Mouse (Mus musculus): ENCODE measurements around the gene Hist1h2ae. TPM values are rescaled to one million over a fixed set of nuclear protein-coding genes. Genes with fewer than 3 reads are reported as not detected.
"Not testable (repeated sequence)": the region's sequence is repeated elsewhere in the genome, so short reads cannot be mapped to it uniquely, and the experiment has no call there.

Hist1h2ae gene
- polyA plus RNA-seq (2012; rRNA removed): 0.56 and 1.7 TPM in 2 replicates

- DNase-seq (ENCODE audit: extremely low spot score in 1 of 2, low spot score in 1 of 2): peak; percentile 83 to 93
These were observed at the start of gene Hist1h2ae, which contains the start of gene Hist1h2bg for GRCm38 (mm10) chr13:23571022-23571503. Gene Hist1h2ae, minus strand, starts transcription at chr13:23571220. Gene Hist1h2bg, plus strand, starts transcription at chr13:23571396.

GRCm38 (mm10) chr13:23620056-23620732 lies 49.2 kb upstream of the Hist1h2ae start:
- DNase-seq (ENCODE audit: extremely low spot score in 1 of 2, low spot score in 1 of 2): no peak

GRCm38 (mm10) chr13:23611638-23612037 lies 40.6 kb upstream of the Hist1h2ae start:
- no peak for DNase-seq (ENCODE audit: extremely low spot score in 1 of 2, low spot score in 1 of 2)

- DNase-seq (ENCODE audit: extremely low spot score in 1 of 2, low spot score in 1 of 2): no peak
These were observed 39.4 kb upstream of the Hist1h2ae start for GRCm38 (mm10) chr13:23610393-23610792.

GRCm38 (mm10) chr13:23609844-23610243 lies 38.8 kb upstream of the Hist1h2ae start:
- DNase-seq (ENCODE audit: extremely low spot score in 1 of 2, low spot score in 1 of 2): no peak

- DNase-seq (ENCODE audit: extremely low spot score in 1 of 2, low spot score in 1 of 2): no peak
These were observed 38.2 kb upstream of the Hist1h2ae start for GRCm38 (mm10) chr13:23609209-23609608.

GRCm38 (mm10) chr13:23605052-23605451 lies 34.0 kb upstream of the Hist1h2ae start:
- DNase-seq (ENCODE audit: extremely low spot score in 1 of 2, low spot score in 1 of 2): no peak

GRCm38 (mm10) chr13:23604452-23604851 lies 33.4 kb upstream of the Hist1h2ae start:
- no peak for DNase-seq (ENCODE audit: extremely low spot score in 1 of 2, low spot score in 1 of 2)

GRCm38 (mm10) chr13:23603182-23603699 lies 32.2 kb upstream of the Hist1h2ae start:
- no peak for DNase-seq (ENCODE audit: extremely low spot score in 1 of 2, low spot score in 1 of 2)

GRCm38 (mm10) chr13:23597957-23598356 lies 26.9 kb upstream of the Hist1h2ae start:
- DNase-seq (ENCODE audit: extremely low spot score in 1 of 2, low spot score in 1 of 2): peak in 1 of 2 experiments; percentile 86

GRCm38 (mm10) chr13:23595622-23596372 lies 24.8 kb upstream of the Hist1h2ae start:
- no peak for DNase-seq (ENCODE audit: extremely low spot score in 1 of 2, low spot score in 1 of 2)

- DNase-seq (ENCODE audit: extremely low spot score in 1 of 2, low spot score in 1 of 2): no peak
These were observed 24.2 kb upstream of the Hist1h2ae start for GRCm38 (mm10) chr13:23595185-23595584.

- no peak for DNase-seq (ENCODE audit: extremely low spot score in 1 of 2, low spot score in 1 of 2)
These were observed 22.2 kb upstream of the Hist1h2ae start for GRCm38 (mm10) chr13:23593051-23593770.

GRCm38 (mm10) chr13:23592614-23593013 lies 21.6 kb upstream of the Hist1h2ae start:
- DNase-seq (ENCODE audit: extremely low spot score in 1 of 2, low spot score in 1 of 2): no peak

GRCm38 (mm10) chr13:23591886-23592285 lies 20.9 kb upstream of the Hist1h2ae start:
- not testable (repeated sequence) for DNase-seq (ENCODE audit: extremely low spot score in 1 of 2, low spot score in 1 of 2)

GRCm38 (mm10) chr13:23591206-23591605 lies 20.2 kb upstream of the Hist1h2ae start:
- DNase-seq (ENCODE audit: extremely low spot score in 1 of 2, low spot score in 1 of 2): no peak

GRCm38 (mm10) chr13:23586940-23587225 lies 15.9 kb upstream of the Hist1h2ae start:
- DNase-seq (ENCODE audit: extremely low spot score in 1 of 2, low spot score in 1 of 2): no peak

- no peak for DNase-seq (ENCODE audit: extremely low spot score in 1 of 2, low spot score in 1 of 2)
These were observed 15.3 kb upstream of the Hist1h2ae start for GRCm38 (mm10) chr13:23586099-23586939.

- peak; percentile 77 to 95 for DNase-seq (ENCODE audit: extremely low spot score in 1 of 2, low spot score in 1 of 2)
These were observed 14.6 kb upstream of the Hist1h2ae start for GRCm38 (mm10) chr13:23585442-23586098.

Data from frontal cortex, adult 2 months (tissue).